Mouse (Mus musculus): ENCODE results near the gene Pde4a. TPM values are rescaled to one million over a fixed set of nuclear protein-coding genes. Genes with fewer than 3 reads are reported as not detected.
A peak's percentile ranks its signal among the peaks of the same experiment; 100 is the strongest.

The Pde4a gene
- polyA plus RNA-seq, 1 experiment = 7.4 TPM

DNA sequence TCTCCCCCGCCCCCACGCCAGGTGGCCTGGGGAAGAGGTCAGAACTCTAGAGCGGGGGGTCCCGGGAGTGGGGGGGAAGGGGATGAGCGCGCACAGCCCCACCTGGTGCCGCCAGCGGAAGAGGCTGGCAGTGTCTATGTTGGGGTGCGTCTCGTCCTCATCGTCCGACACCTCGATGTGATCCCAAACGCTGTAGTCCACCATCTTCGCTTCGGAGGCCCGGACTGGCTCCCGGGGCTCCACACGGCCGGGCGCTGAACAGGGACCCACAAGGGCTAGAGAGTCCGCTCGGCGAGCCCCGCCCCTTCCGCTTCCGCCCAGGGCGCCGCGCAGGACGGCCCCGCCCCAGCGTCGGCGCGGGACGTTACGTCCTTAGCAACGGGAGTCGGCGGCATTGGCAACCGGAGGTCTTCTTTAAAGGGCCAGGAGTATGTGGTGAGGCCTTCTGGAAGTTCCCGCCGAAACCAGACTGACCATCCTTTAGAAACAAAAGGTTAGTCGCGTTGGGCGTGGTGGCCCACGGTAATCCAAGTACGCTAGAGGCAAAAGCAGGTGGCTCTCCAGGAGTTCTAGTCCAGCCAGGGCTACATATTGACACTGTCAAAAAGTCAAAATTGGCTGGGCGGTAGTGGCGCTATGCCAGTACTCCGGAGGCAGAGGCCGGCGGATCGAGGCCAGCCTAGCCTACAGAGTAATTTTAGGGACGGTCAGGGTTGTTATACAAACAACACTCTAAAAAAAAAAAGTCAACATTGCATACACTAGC is 15.7 kb upstream of the Pde4a start, which contains the start of gene Cdc37:
Cdc37 (minus strand) TSS at position 329 of the 766 bp plus-strand sequence.
- TF ChIP-seq FOSL1 (IDR thresholded peaks at IDR 0.05; ENCODE audit: insufficient read depth, low read length, poor library complexity, severe bottlenecking) (no peak), CTCF (IDR thresholded peaks at IDR 0.05; ENCODE audit: control insufficient read depth, insufficient read depth, insufficient read length) (no peak)
- no peaks in the 10 kb centered on the region for H3K27me3 ChIP-seq (ENCODE audit: control insufficient read depth, insufficient read depth, insufficient read length)
- H3ac ChIP-seq (ENCODE audit: control insufficient read depth, insufficient read length, low read depth) = peak within 1 kb of the TSS; percentile 96
- peaks cover 46% of the 10 kb centered on the region for H3K79me3 ChIP-seq (ENCODE audit: low read depth)
- peaks cover 18% of the 10 kb centered on the region for H3K36me3 ChIP-seq (ENCODE audit: control insufficient read depth, insufficient read depth)
- peak within 1 kb of the TSS; percentile 91 for H3K4me3 ChIP-seq (ENCODE audit: insufficient read depth, poor library complexity, severe bottlenecking)
- H3K79me2 ChIP-seq (ENCODE audit: control insufficient read depth, insufficient read depth) = peaks cover 49% of the 10 kb centered on the region

- TF ChIP-seq MYOG (IDR thresholded peaks at IDR 0.05; ENCODE audit: control insufficient read depth, extremely low read depth, insufficient read length) = no peak
- no peak for TF ChIP-seq CEBPB (IDR thresholded peaks at IDR 0.05; ENCODE audit: low read depth)
- peak; percentile 81 for TF ChIP-seq CTCF (IDR thresholded peaks at IDR 0.05; ENCODE audit: control insufficient read depth, insufficient read depth, insufficient read length)
- Histone ChIP-seq H3ac (ENCODE audit: control insufficient read depth, insufficient read length, low read depth) (no peak overlapping the region), H3K27me3 (ENCODE audit: control insufficient read depth, insufficient read depth, insufficient read length) (no peaks in the 10 kb centered on the region), H3K36me3 (ENCODE audit: control insufficient read depth, insufficient read depth) (no peaks in the 10 kb centered on the region), H3K79me2 (ENCODE audit: control insufficient read depth, insufficient read depth) (peaks cover 20% of the 10 kb centered on the region), H3K4me3 (ENCODE audit: insufficient read depth, poor library complexity, severe bottlenecking) (no peak overlapping the region), H3K79me3 (ENCODE audit: low read depth) (peaks cover 18% of the 10 kb centered on the region)
Measured at GRCm38 (mm10) chr9:21152715-21153114, 12.8 kb upstream of the Pde4a start.

DNA sequence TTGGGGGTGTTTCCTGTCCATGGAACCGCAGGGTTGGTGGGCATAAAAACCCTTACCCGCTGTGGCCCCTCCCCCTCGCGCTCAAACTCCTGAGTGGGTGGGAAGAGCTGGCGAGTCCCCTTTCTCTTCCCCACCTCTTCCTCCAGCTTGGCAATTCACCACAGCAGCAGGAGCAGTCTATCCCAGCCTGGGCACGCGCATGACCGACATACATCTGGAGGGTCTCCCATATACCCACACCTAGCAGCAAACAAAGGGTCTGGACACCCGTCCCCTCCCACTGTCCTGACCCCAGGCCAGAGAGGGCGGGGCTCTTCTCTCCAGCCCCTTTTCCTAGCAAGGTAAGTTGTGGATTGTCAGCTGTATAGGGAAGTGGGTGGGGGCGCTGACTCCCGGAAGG is 12.2 kb upstream of the Pde4a start:
- H3K36me3 ChIP-seq (ENCODE audit: control insufficient read depth, insufficient read depth) = no peaks in the 10 kb centered on the region
- H3K4me3 ChIP-seq (ENCODE audit: insufficient read depth, poor library complexity, severe bottlenecking) = no peak overlapping the region
- peak overlapping the region; percentile 25 for H3ac ChIP-seq (ENCODE audit: control insufficient read depth, insufficient read length, low read depth)
- peaks cover 14% of the 10 kb centered on the region for H3K79me2 ChIP-seq (ENCODE audit: control insufficient read depth, insufficient read depth)
- H3K27me3 ChIP-seq (ENCODE audit: control insufficient read depth, insufficient read depth, insufficient read length) = no peaks in the 10 kb centered on the region
- peaks cover 12% of the 10 kb centered on the region for H3K79me3 ChIP-seq (ENCODE audit: low read depth)
- TF ChIP-seq CTCF (IDR thresholded peaks at IDR 0.05; ENCODE audit: control insufficient read depth, insufficient read depth, insufficient read length) = no peak

- TF ChIP-seq MYOG (IDR thresholded peaks at IDR 0.05; ENCODE audit: control insufficient read depth, extremely low read depth, insufficient read length) (no peak), FOSL1 (IDR thresholded peaks at IDR 0.05; ENCODE audit: insufficient read depth, low read length, poor library complexity, severe bottlenecking) (no peak), USF1 (IDR thresholded peaks at IDR 0.05; ENCODE audit: low read depth) (no peak), MYOD1 (IDR thresholded peaks at IDR 0.05; ENCODE audit: control insufficient read depth, insufficient read length, low read depth) (no peak), CTCF (IDR thresholded peaks at IDR 0.05; ENCODE audit: control insufficient read depth, insufficient read depth, insufficient read length) (no peak), CEBPB (IDR thresholded peaks at IDR 0.05; ENCODE audit: low read depth) (no peak), MAX (IDR thresholded peaks at IDR 0.05) (no peak)
- Histone ChIP-seq H3K79me2 (ENCODE audit: control insufficient read depth, insufficient read depth) (peaks cover 9% of the 10 kb centered on the region), H3K4me3 (ENCODE audit: insufficient read depth, poor library complexity, severe bottlenecking) (no peak overlapping the region), H3K79me3 (ENCODE audit: low read depth) (peaks cover 7% of the 10 kb centered on the region), H3K36me3 (ENCODE audit: control insufficient read depth, insufficient read depth) (no peaks in the 10 kb centered on the region), H3ac (ENCODE audit: control insufficient read depth, insufficient read length, low read depth) (no peak overlapping the region), H3K27me3 (ENCODE audit: control insufficient read depth, insufficient read depth, insufficient read length) (no peaks in the 10 kb centered on the region)
Measured at GRCm38 (mm10) chr9:21153833-21154232, 11.7 kb upstream of the Pde4a start.

- Histone ChIP-seq H3K4me3 (ENCODE audit: insufficient read depth, poor library complexity, severe bottlenecking) (no peak overlapping the region), H3ac (ENCODE audit: control insufficient read depth, insufficient read length, low read depth) (no peak overlapping the region), H3K27me3 (ENCODE audit: control insufficient read depth, insufficient read depth, insufficient read length) (no peaks in the 10 kb centered on the region), H3K79me3 (ENCODE audit: low read depth) (no peaks in the 10 kb centered on the region), H3K36me3 (ENCODE audit: control insufficient read depth, insufficient read depth) (no peaks in the 10 kb centered on the region), H3K79me2 (ENCODE audit: control insufficient read depth, insufficient read depth) (no peaks in the 10 kb centered on the region)
- no peak for TF ChIP-seq MYOG (IDR thresholded peaks at IDR 0.05; ENCODE audit: control insufficient read depth, extremely low read depth, insufficient read length)
- no peak for TF ChIP-seq MYOD1 (IDR thresholded peaks at IDR 0.05; ENCODE audit: control insufficient read depth, insufficient read length, low read depth)
- no peak for TF ChIP-seq FOSL1 (IDR thresholded peaks at IDR 0.05; ENCODE audit: insufficient read depth, low read length, poor library complexity, severe bottlenecking)
- TF ChIP-seq CEBPB (IDR thresholded peaks at IDR 0.05; ENCODE audit: low read depth) = no peak
- no peak for TF ChIP-seq CTCF (IDR thresholded peaks at IDR 0.05; ENCODE audit: control insufficient read depth, insufficient read depth, insufficient read length)
- no peak for TF ChIP-seq USF1 (IDR thresholded peaks at IDR 0.05; ENCODE audit: low read depth)
- no peak for TF ChIP-seq MAX (IDR thresholded peaks at IDR 0.05)
Measured at GRCm38 (mm10) chr9:21154787-21155186, 10.7 kb upstream of the Pde4a start.

DNA sequence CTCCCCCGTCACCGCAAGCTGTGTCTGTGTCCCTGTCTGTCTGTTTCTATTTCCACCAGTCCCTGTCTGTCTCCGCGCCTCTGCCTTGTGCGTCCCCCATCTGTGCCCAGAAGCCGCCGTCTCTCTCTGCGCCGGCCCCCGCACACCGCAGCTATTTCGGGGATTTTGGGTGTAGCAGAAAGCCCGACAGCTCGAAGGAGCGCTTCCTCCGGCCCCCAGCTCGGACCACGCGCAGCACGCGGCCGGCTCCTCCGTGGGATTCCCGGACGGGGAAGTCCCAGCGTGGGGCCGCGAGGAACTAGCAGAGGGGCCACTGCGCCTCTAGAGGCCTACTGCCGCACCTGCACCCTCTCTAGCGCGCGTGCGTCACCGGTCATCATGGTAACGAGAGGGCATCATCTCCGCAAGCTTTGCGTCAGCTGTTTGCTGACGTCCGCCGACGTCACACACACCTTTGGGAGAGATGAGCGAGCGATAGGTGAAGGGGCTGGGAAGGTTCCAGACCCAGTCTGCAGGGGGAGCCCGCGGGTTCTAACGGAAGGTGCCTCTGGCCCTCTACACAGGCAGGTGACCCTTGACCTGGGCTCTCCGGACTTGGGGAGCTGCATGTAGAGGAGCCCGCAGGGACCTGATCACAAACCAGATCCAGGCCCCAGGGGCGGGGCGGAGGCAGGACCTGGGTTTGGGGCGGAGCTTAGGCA is 4.2 kb upstream of the Pde4a start:
- H3K79me2 ChIP-seq (ENCODE audit: control insufficient read depth, insufficient read depth) = peaks cover 4% of the 10 kb centered on the region
- TF ChIP-seq CTCF (IDR thresholded peaks at IDR 0.05; ENCODE audit: control insufficient read depth, insufficient read depth, insufficient read length) = peak; percentile 88
- no peak for TF ChIP-seq MYOD1 (IDR thresholded peaks at IDR 0.05; ENCODE audit: control insufficient read depth, insufficient read length, low read depth)
- TF ChIP-seq MYOG (IDR thresholded peaks at IDR 0.05; ENCODE audit: control insufficient read depth, extremely low read depth, insufficient read length) = no peak
- no peak for TF ChIP-seq FOSL1 (IDR thresholded peaks at IDR 0.05; ENCODE audit: insufficient read depth, low read length, poor library complexity, severe bottlenecking)
- TF ChIP-seq MAX (IDR thresholded peaks at IDR 0.05) = no peak
- no peak for TF ChIP-seq USF1 (IDR thresholded peaks at IDR 0.05; ENCODE audit: low read depth)
- no peak for TF ChIP-seq CEBPB (IDR thresholded peaks at IDR 0.05; ENCODE audit: low read depth)
- no peaks in the 10 kb centered on the region for H3K36me3 ChIP-seq (ENCODE audit: control insufficient read depth, insufficient read depth)
- no peaks in the 10 kb centered on the region for H3K27me3 ChIP-seq (ENCODE audit: control insufficient read depth, insufficient read depth, insufficient read length)
- peak overlapping the region; percentile 35 for H3K4me3 ChIP-seq (ENCODE audit: insufficient read depth, poor library complexity, severe bottlenecking)
- peak overlapping the region; percentile 79 for H3ac ChIP-seq (ENCODE audit: control insufficient read depth, insufficient read length, low read depth)
- H3K79me3 ChIP-seq (ENCODE audit: low read depth) = peaks cover under 1% of the 10 kb centered on the region

Measured in C2C12 (cell line).